Mouse (Mus musculus): ENCODE data around the gene Gm21861.
"Not testable (repeated sequence)": the region's sequence is repeated elsewhere in the genome, so short reads cannot be mapped to it uniquely, and the experiment has no call there.

Gene Gm21861

DNA sequence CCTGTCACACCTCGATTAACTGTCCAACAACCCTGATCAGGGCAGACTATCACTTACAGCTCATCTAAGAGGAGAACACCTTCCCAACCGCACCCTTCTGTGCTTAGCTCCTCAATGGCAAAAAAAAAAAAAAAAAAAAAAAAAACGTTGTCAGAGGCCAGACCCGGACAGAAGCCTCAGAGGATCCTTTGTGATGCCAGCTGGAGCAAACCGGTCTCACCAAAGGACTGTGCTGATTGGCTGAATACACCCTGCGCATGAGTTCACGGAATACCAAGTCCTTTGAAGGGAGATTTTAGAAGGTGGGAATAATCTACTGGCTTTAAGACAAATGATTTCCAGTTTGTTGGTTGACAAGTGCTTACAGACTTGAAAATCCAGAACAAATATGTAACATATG lies at the start of gene Gm21861:
Gene Gm21861, minus strand, starts transcription at position 101 of the 400 bp plus-strand sequence.
- not testable (repeated sequence) for DNase-seq (ENCODE audit: low read depth, low spot score)

Data from forelimb bud, embryonic 11.5 days (tissue).